Comparison of ENCODE assay signal across 18 mouse cellular contexts in genomic region chr2:83761506-83761905, GRCm38 (mm10). TPM values are rescaled to one million over a fixed set of nuclear protein-coding genes. Genes with fewer than 3 reads are reported as not detected.
DNase-seq lines count a peak whose midpoint lies in the region; ATAC-seq lines count a peak whose summit lies in the region.
"Had no signal": no experiment of that assay in that cellular context is flagged by ENCODE, and none has a peak within 500 bp of the region (broad histone marks: within the 10 kb centered on the region; RNA-seq: fewer than 3 reads in every experiment).

No protein-coding gene starts in this region.

- ATAC-seq in heart, embryonic 12.5 days (ENCODE audit: insufficient number of reproducible peaks, low FRiP score), result no peak
- ATAC-seq: liver, embryonic 12.5 days; midbrain, embryonic 16.5 days had no signal

- no peak overlapping the region for H3K27ac ChIP-seq in heart, embryonic 12.5 days (ENCODE audit: poor library complexity, severe bottlenecking)
- H3K27ac ChIP-seq: heart, adult 2 months; limb, embryonic 10.5 days; liver, embryonic 12.5 days had no signal

- H3K36me3 ChIP-seq in heart, embryonic 12.5 days, result peaks cover 17% of the 10 kb centered on the region

- no peaks in the 10 kb centered on the region for H3K9me3 ChIP-seq in heart, embryonic 12.5 days (replicated peaks)
- H3K9me3 ChIP-seq: limb, embryonic 10.5 days; liver, embryonic 12.5 days had no signal

- no peak overlapping the region for H3K4me3 ChIP-seq in heart, embryonic 12.5 days
- H3K4me3 ChIP-seq: heart, adult 2 months; limb, embryonic 10.5 days; liver, embryonic 12.5 days had no signal

- H3K4me1 ChIP-seq in heart, embryonic 12.5 days (replicated peaks), result peaks cover 19% of the 10 kb centered on the region
- H3K4me1 ChIP-seq: limb, embryonic 10.5 days; liver, embryonic 12.5 days had no signal

- 73% methylated on average over 2 of the region's 2 CpGs for WGBS in heart, embryonic 12.5 days

- DNase-seq in heart, adult 11 months, result peak; percentile 27
- DNase-seq in brain, adult 2 months (ENCODE audit: low read depth, low spot score), result peak; percentile 91
- DNase-seq in cerebellum, adult 11-12 months, result peak; percentile 72
- peak; percentile 34 to 51 for DNase-seq in cerebellum, postnatal 36 days
- no peak for DNase-seq in T-cell, adult 2 months (ENCODE audit: low spot score)
- no peak for DNase-seq in adrenal gland, postnatal 4 days (ENCODE audit: low spot score in 2 of 2)
- DNase-seq: adrenal gland, postnatal 25 days; heart, adult 2 months; heart, postnatal 10 days; kidney, adult 9 months; kidney, postnatal 4 days; layer of hippocampus, postnatal 36 days; right cerebral cortex, postnatal 4 days had no signal

- no peak overlapping the region for H3K9ac ChIP-seq in heart, embryonic 12.5 days
- H3K9ac ChIP-seq: liver, embryonic 12.5 days had no signal

- H3K27me3 ChIP-seq in heart, embryonic 12.5 days (replicated peaks), result peaks cover 26% of the 10 kb centered on the region
- H3K27me3 ChIP-seq: liver, embryonic 12.5 days had no signal

- H3K4me2 ChIP-seq in heart, embryonic 12.5 days, result no peak overlapping the region
- H3K4me2 ChIP-seq: liver, embryonic 12.5 days had no signal

RNA-seq across cellular contexts. Expression of gene Itgav, which starts 37.3 kb away (rescaled TPM):
- 95.0 and 108 TPM in 2 replicates for polyA plus RNA-seq in heart, embryonic 12.5 days (2016; fragmentation: Nextera tagmentation; extraction: Ambion mirVana)
- 100 to 1,000 TPM; 101 to 127 TPM for total RNA-seq in adrenal gland, postnatal 4 days (2021)

RNA-seq across cellular contexts. Expression of gene Fam171b, which starts 50.9 kb away (rescaled TPM):
- 2.9 and 3.3 TPM in 2 replicates for polyA plus RNA-seq in heart, embryonic 12.5 days (2016; fragmentation: Nextera tagmentation; extraction: Ambion mirVana)
- total RNA-seq in adrenal gland, postnatal 4 days (2021), result 1 to 10 TPM; 7.2 to 7.4 TPM
- total RNA-seq: megakaryocyte progenitor cell, adult 5-6 weeks had no signal

Comparison
In these comparisons a context has a peak if more than half of its experiments do, and no peak if none do; other contexts are left out.
1. DNase-seq: peak in heart, adult 11 months (single experiment), brain, adult 2 months (single experiment), cerebellum, adult 11-12 months (single experiment) and cerebellum, postnatal 36 days (2 of 2); none in T-cell, adult 2 months (single experiment) and adrenal gland, postnatal 4 days (0 of 2).